ENCODE assay signal across 14 mouse cellular contexts in the genomic region with DNA sequence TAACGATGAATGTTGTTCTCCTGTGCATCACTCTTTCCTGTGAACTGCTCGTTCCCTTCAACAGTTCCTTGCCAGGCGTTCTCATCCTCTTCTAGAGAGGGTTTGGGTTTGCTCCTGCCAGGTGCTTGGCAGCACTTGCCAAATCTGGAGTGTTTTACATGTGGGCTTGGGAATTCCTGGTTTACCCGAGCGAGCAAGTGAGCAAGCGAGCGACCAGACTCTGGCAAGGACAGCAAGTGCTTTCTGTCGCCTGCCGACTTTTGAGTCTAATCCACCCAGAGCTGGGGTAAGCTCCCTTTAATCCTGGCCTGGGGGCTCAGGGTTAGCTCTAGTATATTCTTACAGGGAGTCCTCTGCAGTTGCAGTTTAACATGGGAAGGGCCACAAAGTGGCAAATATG.
A peak's percentile ranks its signal among the peaks of the same experiment; 100 is the strongest.
DNase-seq lines count a peak whose midpoint lies in the region; ATAC-seq lines count a peak whose summit lies in the region.
"Had no signal": no experiment of that assay in that cellular context is flagged by ENCODE, and none has a peak within 500 bp of the region (broad histone marks: within the 10 kb centered on the region; RNA-seq: fewer than 3 reads in every experiment).

No protein-coding gene starts in this region.

- ATAC-seq in forebrain, embryonic 13.5 days: no peak
- no peak for ATAC-seq in forebrain, embryonic 11.5 days (replicated peaks; ENCODE audit: low FRiP score)

- H3K4me2 ChIP-seq in forebrain, embryonic 13.5 days: no peak overlapping the region
- no peak overlapping the region for H3K4me2 ChIP-seq in forebrain, embryonic 11.5 days (ENCODE audit: low read depth, low read length, severe bottlenecking)
- H3K4me2 ChIP-seq: heart, embryonic 11.5 days had no signal

- H3K27me3 ChIP-seq in forebrain, embryonic 13.5 days: no peaks in the 10 kb centered on the region
- H3K27me3 ChIP-seq in forebrain, embryonic 11.5 days (ENCODE audit: control insufficient read depth, insufficient read depth, low read length): no peaks in the 10 kb centered on the region

- no peaks in the 10 kb centered on the region for H3K36me3 ChIP-seq in forebrain, embryonic 13.5 days (ENCODE audit: poor library complexity, severe bottlenecking)
- H3K36me3 ChIP-seq in forebrain, embryonic 11.5 days (ENCODE audit: control insufficient read depth, insufficient read depth, low read length): no peaks in the 10 kb centered on the region

- H3K9ac ChIP-seq in forebrain, embryonic 13.5 days: no peak overlapping the region
- no peak overlapping the region for H3K9ac ChIP-seq in forebrain, embryonic 11.5 days (ENCODE audit: low read length)

- peak overlapping the region; percentile 35 for H3K27ac ChIP-seq in forebrain, embryonic 13.5 days
- no peak overlapping the region for H3K27ac ChIP-seq in forebrain, embryonic 11.5 days (ENCODE audit: low read depth, low read length)

- WGBS in forebrain, embryonic 13.5 days: 48% methylated on average over 9 of the region's 9 CpGs
- 57% methylated on average over 9 of the region's 9 CpGs for WGBS in forebrain, embryonic 11.5 days

- no peak overlapping the region for H3K4me3 ChIP-seq in forebrain, embryonic 13.5 days
- no peak overlapping the region for H3K4me3 ChIP-seq in forebrain, embryonic 11.5 days (ENCODE audit: low read depth, low read length)

- DNase-seq in forebrain, embryonic 11.5 days (ENCODE audit: low spot score): no peak
- DNase-seq in left cerebral cortex, adult 18-20 months (ENCODE audit: low spot score in 2 of 2): peak; percentile 22 to 37
- no peak for DNase-seq in left cerebral cortex, adult 11 months (ENCODE audit: low spot score)
- DNase-seq in kidney, adult 9 months: peak; percentile 60
- peak; percentile 64 for DNase-seq in lung, postnatal 10 days
- no peak for DNase-seq in MN1 (ENCODE audit: low spot score)
- no peak for DNase-seq in layer of hippocampus, adult 11-12 months (ENCODE audit: low spot score)
- DNase-seq: adrenal gland, postnatal 10 days; cerebellum, adult 11-12 months; spleen, adult 18-20 months; thymus, postnatal 14 days had no signal

- H3K9me3 ChIP-seq in forebrain, embryonic 13.5 days (replicated peaks): no peaks in the 10 kb centered on the region
- no peaks in the 10 kb centered on the region for H3K9me3 ChIP-seq in forebrain, embryonic 11.5 days (ENCODE audit: control insufficient read depth, low read length)
- H3K9me3 ChIP-seq: G1E had no signal

- H3K4me1 ChIP-seq in forebrain, embryonic 13.5 days: peaks cover 26% of the 10 kb centered on the region
- no peaks in the 10 kb centered on the region; the same call in 1 of the 2 replicates for H3K4me1 ChIP-seq in forebrain, embryonic 11.5 days (replicated peaks; ENCODE audit: control insufficient read depth, insufficient read depth, low read length)

Comparison
In these comparisons a context has a peak if more than half of its experiments do, and no peak if none do; other contexts are left out.
1. DNase-seq: peak in left cerebral cortex, adult 18-20 months (2 of 2), kidney, adult 9 months (single experiment) and lung, postnatal 10 days (single experiment); none in forebrain, embryonic 11.5 days (single experiment), left cerebral cortex, adult 11 months (single experiment), MN1 (single experiment) and layer of hippocampus, adult 11-12 months (single experiment).